Mouse (Mus musculus) megakaryocyte progenitor cell, adult 5-6 weeks (primary cell): ENCODE data around the gene Gys2. TPM values are rescaled to one million over a fixed set of nuclear protein-coding genes. Genes with fewer than 3 reads are reported as not detected.
"Not testable (repeated sequence)": the region's sequence is repeated elsewhere in the genome, so short reads cannot be mapped to it uniquely, and the experiment has no call there.

Source experiments
- ATAC-seq: replicated peaks from 2 replicates; pipeline ENCODE4 v1.8.0; 2016; ENCODE audit warnings: mild to moderate bottlenecking, moderate TSS enrichment, inconsistent platforms; ENCODE audit not compliant: poor library complexity
- total RNA-seq, 2 experiments: library from RNA; stranded (forward) in 1 of 2; stranded (reverse) in 1 of 2; fragments of 157-497, 149-512 nt in 1 of 2; fragments of 200-1000 nt in 1 of 2; gene quantifications; 2 replicates each; pipeline versions ENCODE4 v1.2.3 to v1.2.4; 2015 to 2017

The Gys2 gene
- total RNA-seq (2015), result not detected in 2 replicates
- total RNA-seq (2017), result not detected in 2 replicates

- ATAC-seq, result no peak
These were observed at the start of gene Gys2 for GRCm38 (mm10) chr6:142472801-142473203. Gys2 (minus strand) TSS chr6:142473109.

DNA sequence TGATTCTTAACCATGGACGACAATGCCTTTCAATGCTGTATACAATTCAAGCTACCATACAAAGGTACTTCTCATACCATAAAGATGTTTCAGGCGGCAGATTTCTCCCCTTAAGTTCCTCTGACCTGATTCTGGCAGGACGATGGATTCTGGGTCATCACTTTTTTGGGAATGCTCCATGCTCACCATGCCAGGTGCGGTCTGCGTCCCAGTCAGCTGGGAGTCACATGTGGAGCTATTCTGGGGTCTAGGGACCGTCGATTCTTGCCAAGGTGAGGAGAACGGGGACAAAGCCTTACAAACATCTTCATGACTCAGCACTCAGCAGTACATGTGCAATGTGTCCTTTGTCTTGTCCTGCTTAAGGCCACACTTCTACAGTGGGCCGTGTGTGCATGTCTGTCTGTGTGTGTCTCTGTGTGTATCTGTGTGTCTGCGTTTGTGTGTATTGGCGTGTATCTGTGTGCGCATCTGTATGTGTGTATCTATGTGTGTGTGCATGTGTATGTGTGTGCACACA is 48.7 kb upstream of the Gys2 start:
- ATAC-seq, result no peak

GRCm38 (mm10) chr6:142519110-142519509 is 46.2 kb upstream of the Gys2 start:
- ATAC-seq, result peak; percentile 88

DNA sequence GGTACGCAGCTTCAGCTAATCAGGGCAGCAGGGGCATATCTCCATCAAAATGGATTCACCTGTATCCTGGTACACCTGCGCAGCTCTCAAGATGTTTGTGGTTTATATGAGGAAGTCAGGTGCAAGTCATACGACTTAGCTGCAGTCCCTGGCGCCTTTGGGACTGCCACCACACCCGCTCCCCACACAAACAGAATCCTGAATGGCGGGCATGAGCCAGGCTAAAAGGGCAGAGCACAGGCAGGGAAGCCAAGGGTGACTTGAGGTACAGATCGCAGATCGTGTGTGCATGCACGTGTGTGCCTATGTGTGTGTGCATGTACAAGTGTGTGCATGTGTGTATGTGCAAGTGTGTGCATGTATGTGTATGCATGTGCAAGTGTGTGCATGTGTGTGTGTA is 42.5 kb upstream of the Gys2 start:
- not testable (repeated sequence) for ATAC-seq

GRCm38 (mm10) chr6:142514912-142515311 is 42.0 kb upstream of the Gys2 start:
- peak; percentile 49 for ATAC-seq

GRCm38 (mm10) chr6:142512902-142513301 is 40.0 kb upstream of the Gys2 start:
- ATAC-seq, result no peak

DNA sequence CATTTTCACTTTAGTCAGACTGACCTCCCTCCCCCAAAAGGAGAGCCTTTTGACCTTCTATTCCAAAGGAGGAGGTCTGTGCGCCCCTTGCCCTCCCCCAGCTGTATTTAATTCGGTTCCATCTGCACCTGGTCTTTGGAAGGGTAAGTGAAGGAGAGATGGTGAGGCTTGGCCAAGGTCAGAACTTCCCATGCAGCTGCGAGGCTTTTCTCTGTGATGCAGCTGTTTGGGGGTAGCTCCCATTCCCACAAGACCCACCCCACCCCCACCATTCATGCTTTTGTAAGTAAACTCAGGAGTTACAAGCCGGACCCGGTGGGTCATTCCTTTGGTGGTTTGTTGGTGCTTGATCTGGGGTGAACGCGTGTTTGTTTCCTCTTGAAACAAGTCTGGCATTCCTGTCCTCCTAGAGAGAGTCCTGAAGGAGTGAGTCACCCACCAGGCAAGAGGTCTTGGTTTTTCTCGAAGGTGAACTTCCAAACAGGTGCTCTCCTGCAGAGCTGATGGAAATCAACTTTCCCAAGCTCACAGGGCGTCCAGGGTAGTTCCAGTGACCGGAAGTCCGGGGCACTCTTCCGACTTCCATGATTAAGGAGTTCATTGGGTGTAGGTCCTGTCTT is 38.7 kb upstream of the Gys2 start:
- no peak for ATAC-seq

DNA sequence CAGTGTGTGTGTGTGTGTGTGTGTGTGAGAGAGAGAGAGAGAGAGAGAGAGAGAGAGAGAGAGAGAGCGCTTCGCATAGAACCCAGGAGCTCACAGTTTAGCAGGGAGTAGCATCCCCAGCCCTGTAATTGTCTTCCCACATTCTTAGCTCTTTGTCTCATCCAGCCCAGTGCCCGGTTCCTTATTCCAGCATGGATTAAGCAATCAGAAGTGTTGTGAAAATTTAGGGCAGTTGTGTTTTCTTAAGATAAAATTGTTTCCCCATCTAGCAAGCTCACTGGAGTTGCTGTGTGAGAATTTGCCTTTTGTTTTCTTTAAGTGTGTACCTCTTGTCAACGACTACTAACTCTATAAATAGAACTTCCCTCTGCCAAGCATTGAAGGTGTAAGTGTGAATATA is 35.8 kb upstream of the Gys2 start:
- peak; percentile 60 for ATAC-seq

GRCm38 (mm10) chr6:142507785-142508162 is 34.9 kb upstream of the Gys2 start, which contains the start of gene Ldhb:
Ldhb (minus strand) TSS chr6:142507957.
- peak; percentile 86 for ATAC-seq

GRCm38 (mm10) chr6:142507033-142507784 is 34.3 kb upstream of the Gys2 start:
- ATAC-seq, result peak; percentile 17

GRCm38 (mm10) chr6:142506338-142507032 is 33.6 kb upstream of the Gys2 start:
- no peak for ATAC-seq

- ATAC-seq, result no peak
These were observed 30.7 kb upstream of the Gys2 start for GRCm38 (mm10) chr6:142503601-142504000.

DNA sequence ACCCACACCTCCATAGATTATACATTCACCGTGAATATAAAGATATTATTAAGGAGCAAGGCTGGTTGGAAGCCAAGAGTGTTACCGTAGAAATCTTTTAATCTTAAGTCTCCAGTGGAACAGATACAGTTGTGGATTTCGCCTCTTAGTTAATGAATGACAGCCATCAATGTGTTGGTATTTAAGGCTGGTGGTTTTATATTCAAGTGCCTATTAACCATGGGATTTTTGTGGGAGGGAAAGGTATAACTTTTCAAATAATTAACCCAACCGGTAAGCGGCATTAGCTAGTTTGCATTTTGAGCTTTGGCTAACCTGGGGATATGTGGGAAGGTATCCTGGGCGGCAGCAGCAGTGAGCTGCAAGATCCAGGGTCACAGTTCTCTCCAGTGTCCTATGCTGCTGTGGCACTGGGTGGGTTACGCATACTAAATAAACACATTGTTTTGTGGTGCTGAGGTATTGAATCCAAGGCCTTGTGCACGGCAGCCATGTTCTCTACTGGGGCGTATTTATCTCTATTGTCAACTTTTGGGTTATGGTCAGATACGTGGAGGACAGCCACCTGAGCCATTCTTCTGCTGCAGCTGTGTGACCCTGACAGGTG is 29.7 kb upstream of the Gys2 start:
- no peak for ATAC-seq

GRCm38 (mm10) chr6:142490114-142490513 is 17.2 kb upstream of the Gys2 start:
- ATAC-seq, result not testable (repeated sequence)

DNA sequence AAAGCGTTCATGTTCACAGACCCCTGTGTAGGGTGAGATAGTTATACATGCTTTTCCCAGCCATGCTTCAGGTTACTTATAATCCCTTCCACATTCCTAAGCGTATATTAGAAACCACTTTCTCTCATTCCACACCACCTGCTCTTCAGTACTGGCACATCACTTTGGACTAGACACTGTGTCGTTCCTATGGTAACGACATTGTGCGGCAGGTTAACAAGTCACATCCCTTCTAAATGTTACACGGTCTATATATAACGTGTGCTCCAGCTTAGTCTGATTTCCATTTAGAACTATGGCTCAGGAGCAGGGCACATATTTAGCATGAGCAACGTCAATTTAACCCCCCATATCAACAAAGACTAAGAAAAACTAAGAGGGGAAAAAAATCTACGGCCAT is 14.7 kb upstream of the Gys2 start:
- no peak for ATAC-seq

GRCm38 (mm10) chr6:142485478-142486123 is 12.7 kb upstream of the Gys2 start:
- peak; percentile 46 for ATAC-seq

GRCm38 (mm10) chr6:142477239-142477638 is 4.3 kb upstream of the Gys2 start:
- ATAC-seq, result peak; percentile 47

DNA sequence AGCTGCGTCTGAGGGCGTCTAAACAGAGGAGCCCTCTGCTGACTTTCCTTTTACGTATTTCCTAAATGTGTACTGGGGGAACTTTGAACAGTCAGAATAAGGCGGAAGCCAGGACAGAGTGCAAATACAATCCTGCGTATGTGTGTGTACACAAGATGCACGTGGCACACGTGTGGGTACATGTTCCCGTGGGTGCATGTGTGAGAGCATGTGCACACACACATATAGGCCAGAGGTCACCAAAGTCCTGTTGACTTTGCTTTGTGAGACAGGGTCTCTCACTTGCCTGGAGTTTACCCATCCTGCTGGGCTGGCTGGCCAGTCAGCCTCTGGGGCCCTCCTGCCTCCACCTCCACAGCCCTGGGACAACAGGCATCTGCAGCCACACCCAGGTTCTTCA is 1.8 kb downstream of the Gys2 start:
- no peak for ATAC-seq

DNA sequence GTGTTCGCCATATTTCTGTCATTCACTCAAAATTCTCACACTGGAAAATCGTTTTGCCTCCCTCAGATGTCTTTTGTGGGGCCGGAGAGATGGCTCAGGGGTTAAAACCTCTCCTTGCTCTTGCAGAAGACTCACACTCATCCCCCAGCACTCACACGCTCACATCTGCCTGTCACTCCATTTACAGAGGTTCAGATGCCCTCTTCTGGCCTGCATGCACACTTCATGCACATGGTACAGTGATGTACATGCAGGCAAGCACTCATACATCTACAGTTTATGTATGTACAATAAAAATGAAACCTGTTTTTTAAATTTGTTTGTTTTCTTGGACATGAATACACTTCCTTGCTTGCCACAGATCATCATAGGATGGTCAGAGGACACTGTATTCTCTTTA is 3.3 kb downstream of the Gys2 start:
- ATAC-seq, result peak; percentile 86

DNA sequence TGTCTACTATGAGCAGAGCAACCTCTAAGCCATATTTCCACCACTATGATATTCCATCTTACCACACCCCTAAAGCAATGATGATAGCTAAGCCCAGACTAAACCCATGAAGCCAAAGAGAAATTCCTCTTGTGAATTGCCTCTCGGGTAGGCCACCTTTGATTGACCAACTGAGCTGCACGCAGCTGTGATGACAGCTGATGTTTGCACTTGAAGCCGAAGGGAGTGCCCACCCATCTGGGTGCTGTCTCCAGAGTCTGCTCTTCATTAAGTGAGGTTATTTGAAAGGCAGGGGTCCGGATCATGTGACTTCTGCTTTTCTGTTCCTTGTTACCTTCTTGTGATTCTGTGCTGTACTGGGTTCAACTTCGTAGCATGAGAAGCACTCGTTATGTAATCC is 10.7 kb downstream of the Gys2 start:
- no peak for ATAC-seq
